Mouse (Mus musculus): ENCODE results near the gene Gstp1. TPM values are rescaled to one million over a fixed set of nuclear protein-coding genes. Genes with fewer than 3 reads are reported as not detected.
A peak's percentile ranks its signal among the peaks of the same experiment; 100 is the strongest.

The Gstp1 gene
- polyA plus RNA-seq, 1 experiment, result 173 TPM

DNA sequence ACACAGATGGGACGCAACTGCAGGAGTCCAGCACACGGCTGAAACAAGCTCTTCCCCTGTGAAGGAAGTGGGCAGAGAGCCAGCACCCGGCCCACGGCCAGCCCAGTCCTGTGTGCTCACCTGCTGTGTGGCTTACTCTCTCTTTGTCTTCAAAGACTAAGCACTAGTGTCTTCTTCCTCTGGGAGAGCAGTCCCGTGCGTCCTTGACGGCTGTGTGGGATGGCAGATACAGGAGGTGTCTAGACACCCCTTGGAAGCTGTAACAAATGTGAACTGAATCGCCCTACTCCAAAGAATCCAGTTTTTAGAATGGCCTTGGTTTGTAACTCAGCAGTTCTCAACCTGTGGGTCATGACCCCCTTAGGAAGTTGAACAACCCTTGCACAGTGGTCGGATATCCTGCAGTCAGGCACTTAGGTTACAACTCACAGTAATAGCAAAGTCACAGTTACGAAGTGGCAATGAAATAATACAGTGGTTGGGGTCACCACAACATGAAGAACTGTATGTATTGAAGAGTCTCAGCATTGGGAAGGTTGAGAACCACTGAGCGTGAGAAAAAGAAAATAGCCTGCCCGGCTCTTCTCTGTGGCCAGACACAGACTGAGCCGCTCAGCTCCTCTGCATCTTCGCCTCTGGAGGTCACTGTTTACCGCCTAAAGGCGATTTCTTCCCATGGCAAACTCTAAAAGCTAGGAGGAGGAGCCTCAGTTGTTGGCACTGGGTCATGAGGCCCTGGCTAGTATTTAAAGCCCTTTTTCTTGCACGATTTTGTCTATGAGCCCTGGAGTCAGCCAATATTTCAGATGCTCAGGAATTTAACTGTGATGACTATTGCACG is 18.8 kb downstream of the Gstp1 start:
- Histone ChIP-seq H3K36me3 (replicated peaks; ENCODE audit: low read length) (no peaks in the 10 kb centered on the region), H3K4me1 (peaks cover 43% of the 10 kb centered on the region), H3K27me3 (replicated peaks) (no peaks in the 10 kb centered on the region), H3K9me3 (no peaks in the 10 kb centered on the region), H3K4me3 (replicated peaks) (peak overlapping the region; percentile 38)
- TF ChIP-seq FLI1 (IDR thresholded peaks at IDR 0.05; ENCODE audit: low read length) (no peak), GATA1 (IDR thresholded peaks at IDR 0.05; ENCODE audit: borderline replicate concordance, low read length) (no peak)

DNA sequence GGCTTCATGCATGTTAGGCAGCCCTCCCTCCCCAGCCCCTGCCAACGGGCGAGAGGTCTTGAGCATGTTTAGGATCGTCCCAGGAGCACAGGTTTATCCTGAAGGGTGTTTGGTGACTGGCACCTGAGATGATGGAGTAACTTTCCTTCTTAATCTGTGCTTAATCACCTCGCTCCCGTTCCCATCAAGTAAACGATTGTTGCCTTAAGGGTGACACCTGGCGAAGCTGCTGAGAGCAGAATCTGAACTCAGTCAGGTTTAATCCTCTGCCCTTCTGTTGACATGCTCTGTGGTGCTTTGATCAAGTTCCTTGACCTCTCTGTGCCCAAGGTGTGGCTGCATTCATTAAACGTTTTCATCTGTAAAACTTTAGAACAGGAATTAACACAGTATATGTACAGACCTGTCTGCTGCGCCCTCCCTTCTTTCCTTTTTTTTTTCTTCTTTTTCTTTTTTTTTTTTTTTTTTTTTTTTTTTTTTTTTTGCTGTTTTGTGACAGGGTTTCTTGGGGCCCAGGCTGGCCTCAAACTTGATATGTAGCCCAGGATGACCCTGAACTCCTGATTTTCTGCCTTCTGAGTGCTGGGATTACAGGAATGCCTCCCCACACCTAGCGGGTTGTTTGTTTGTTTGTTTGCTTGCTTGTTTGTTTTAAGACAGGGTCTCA is 19.7 kb downstream of the Gstp1 start:
- H3K4me3 ChIP-seq (replicated peaks), result no peak overlapping the region
- peaks cover 50% of the 10 kb centered on the region for H3K4me1 ChIP-seq
- no peaks in the 10 kb centered on the region for H3K27me3 ChIP-seq (replicated peaks)
- H3K36me3 ChIP-seq (replicated peaks; ENCODE audit: low read length), result no peaks in the 10 kb centered on the region
- no peak for TF ChIP-seq FLI1 (IDR thresholded peaks at IDR 0.05; ENCODE audit: low read length)
- no peak for TF ChIP-seq GATA1 (IDR thresholded peaks at IDR 0.05; ENCODE audit: borderline replicate concordance, low read length)
- H3K9me3 ChIP-seq, result no peaks in the 10 kb centered on the region

DNA sequence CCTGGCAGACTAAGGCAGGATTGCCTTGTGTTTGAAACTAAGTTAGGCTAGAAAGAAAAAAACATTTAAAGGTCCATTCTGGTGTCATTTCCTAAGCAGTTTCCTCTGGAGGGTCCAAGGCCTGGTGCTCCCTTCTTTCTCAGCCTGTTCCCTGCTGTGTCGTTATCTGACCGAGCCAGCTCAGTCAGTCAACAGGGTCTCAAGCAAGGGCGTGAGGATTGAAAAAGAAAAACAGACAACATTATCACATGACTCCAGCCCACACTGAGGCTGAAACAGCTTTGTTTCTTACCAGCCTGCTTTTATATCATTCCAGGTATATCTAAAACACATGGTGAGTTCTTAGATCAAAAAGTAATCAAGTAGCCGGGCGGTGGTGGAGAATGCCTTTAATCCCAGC is 22.1 kb downstream of the Gstp1 start:
- TF ChIP-seq GATA1 (IDR thresholded peaks at IDR 0.05; ENCODE audit: borderline replicate concordance, low read length) (no peak), FLI1 (IDR thresholded peaks at IDR 0.05; ENCODE audit: low read length) (no peak)
- no peak overlapping the region for H3K4me3 ChIP-seq (replicated peaks)
- no peaks in the 10 kb centered on the region for H3K27me3 ChIP-seq (replicated peaks)
- H3K36me3 ChIP-seq (replicated peaks; ENCODE audit: low read length), result peaks cover 6% of the 10 kb centered on the region
- no peaks in the 10 kb centered on the region for H3K9me3 ChIP-seq
- peaks cover 67% of the 10 kb centered on the region for H3K4me1 ChIP-seq

DNA sequence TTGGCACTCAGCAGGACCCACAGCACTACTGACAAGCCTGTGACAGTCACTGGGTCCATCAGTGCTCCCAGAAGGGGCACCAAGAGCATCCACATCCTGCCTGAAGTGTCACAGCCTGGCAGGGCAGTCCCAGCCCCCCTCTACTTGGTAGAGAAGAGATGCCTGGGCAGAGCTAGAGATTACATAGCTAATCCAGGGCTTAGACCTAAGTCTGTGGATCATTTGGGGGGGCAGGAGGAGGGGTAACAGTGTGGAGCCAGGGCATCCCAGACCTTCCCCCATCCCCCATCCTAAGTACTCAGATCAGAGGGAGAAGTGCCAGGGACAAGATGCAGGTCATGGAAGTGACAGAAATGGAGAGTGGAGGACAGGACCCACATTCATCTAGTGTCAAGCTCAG is 23.0 kb downstream of the Gstp1 start:
- no peaks in the 10 kb centered on the region for H3K27me3 ChIP-seq (replicated peaks)
- H3K4me1 ChIP-seq, result peaks cover 64% of the 10 kb centered on the region
- peaks cover 15% of the 10 kb centered on the region for H3K36me3 ChIP-seq (replicated peaks; ENCODE audit: low read length)
- H3K9me3 ChIP-seq, result no peaks in the 10 kb centered on the region
- peak overlapping the region; percentile 44 for H3K4me3 ChIP-seq (replicated peaks)
- no peak for TF ChIP-seq GATA1 (IDR thresholded peaks at IDR 0.05; ENCODE audit: borderline replicate concordance, low read length)
- no peak for TF ChIP-seq FLI1 (IDR thresholded peaks at IDR 0.05; ENCODE audit: low read length)

DNA sequence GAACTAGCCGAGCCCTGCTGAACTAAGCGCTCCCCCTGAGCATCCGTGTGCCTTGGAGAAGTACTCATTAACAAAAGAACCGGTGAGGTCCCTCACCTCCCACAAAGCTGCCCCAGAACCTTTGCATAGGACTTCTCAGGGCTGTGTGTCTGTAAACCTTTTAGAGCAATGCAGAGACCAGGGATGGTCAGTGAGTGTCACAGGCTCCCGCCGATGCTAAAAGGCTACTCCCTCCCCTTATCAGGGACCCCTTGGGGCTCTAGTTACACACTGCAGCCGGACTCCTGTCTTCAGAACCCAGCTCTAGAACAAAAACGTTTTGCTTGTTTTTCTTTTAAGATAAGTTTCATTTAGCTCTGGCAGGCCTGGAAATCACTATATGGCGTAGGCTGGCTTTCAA is 24.7 kb downstream of the Gstp1 start:
- Histone ChIP-seq H3K27me3 (replicated peaks) (no peaks in the 10 kb centered on the region), H3K9me3 (no peaks in the 10 kb centered on the region), H3K4me1 (peaks cover 49% of the 10 kb centered on the region), H3K4me3 (replicated peaks) (peak overlapping the region; percentile 97), H3K36me3 (replicated peaks; ENCODE audit: low read length) (peaks cover 32% of the 10 kb centered on the region)
- TF ChIP-seq GATA1 (IDR thresholded peaks at IDR 0.05; ENCODE audit: borderline replicate concordance, low read length) (no peak), FLI1 (IDR thresholded peaks at IDR 0.05; ENCODE audit: low read length) (no peak)

DNA sequence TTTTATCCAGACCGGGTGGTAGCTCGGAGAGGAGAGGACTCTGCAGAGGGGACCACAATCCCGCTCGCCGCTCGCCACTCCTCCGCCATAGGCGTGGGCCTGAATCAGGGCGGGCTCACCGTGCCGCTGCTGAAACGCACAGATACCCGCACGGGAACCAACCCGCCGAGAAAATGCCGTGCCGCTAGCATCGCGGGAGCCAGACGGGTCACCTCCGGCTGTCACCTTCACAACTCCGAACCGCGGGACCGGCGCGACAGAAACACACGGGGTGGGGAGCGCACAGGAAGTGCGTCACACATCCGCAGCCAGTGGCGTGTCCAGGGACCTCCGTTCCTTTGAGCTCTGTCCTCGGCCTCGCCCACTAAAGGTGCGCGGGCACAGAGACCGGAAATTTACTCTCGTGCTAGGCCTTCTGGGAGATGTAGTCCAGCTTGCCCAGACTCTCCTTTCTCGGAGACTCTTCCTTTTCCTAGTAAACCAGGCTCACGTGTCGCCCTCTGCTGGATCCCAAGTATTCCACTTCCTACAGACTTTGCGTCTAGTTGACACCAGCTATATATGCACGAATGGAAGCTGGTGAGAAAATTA is 25.3 kb downstream of the Gstp1 start, which contains the start of gene Ndufv1:
Gene Ndufv1 (minus strand): TSS at position 375 of the 591 bp plus-strand sequence.
- peak within 1 kb of the TSS; percentile 97 for H3K4me3 ChIP-seq (replicated peaks)
- no peaks in the 10 kb centered on the region for H3K27me3 ChIP-seq (replicated peaks)
- peaks cover 49% of the 10 kb centered on the region for H3K4me1 ChIP-seq
- H3K9me3 ChIP-seq, result no peaks in the 10 kb centered on the region
- H3K36me3 ChIP-seq (replicated peaks; ENCODE audit: low read length), result peaks cover 37% of the 10 kb centered on the region
- TF ChIP-seq GATA1 (IDR thresholded peaks at IDR 0.05; ENCODE audit: borderline replicate concordance, low read length) (no peak), FLI1 (IDR thresholded peaks at IDR 0.05; ENCODE audit: low read length) (peak; percentile 78)

DNA sequence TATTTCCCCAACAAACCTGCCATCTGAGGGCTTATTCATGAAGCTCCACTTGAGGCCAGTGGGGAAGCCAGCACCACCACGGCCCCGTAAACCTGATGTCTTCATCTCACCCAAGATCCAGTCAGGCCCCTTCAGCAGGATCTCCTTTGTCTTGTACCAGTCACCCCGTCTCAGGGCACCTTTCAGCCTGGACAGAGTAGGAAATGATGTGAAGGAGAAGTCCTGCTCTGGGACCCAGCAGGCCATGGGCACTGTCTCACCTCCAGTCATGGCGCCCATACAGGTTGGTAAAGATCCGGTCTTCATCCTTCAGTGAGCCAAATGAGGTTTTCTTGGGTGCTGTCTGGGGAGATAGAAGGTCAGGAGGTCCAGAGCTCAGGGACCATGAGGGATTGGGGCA is 26.7 kb downstream of the Gstp1 start:
- no peak for TF ChIP-seq GATA1 (IDR thresholded peaks at IDR 0.05; ENCODE audit: borderline replicate concordance, low read length)
- no peak for TF ChIP-seq FLI1 (IDR thresholded peaks at IDR 0.05; ENCODE audit: low read length)
- H3K4me3 ChIP-seq (replicated peaks), result no peak overlapping the region
- H3K4me1 ChIP-seq, result peaks cover 46% of the 10 kb centered on the region
- peaks cover 52% of the 10 kb centered on the region for H3K36me3 ChIP-seq (replicated peaks; ENCODE audit: low read length)
- H3K9me3 ChIP-seq, result no peaks in the 10 kb centered on the region
- no peaks in the 10 kb centered on the region for H3K27me3 ChIP-seq (replicated peaks)

DNA sequence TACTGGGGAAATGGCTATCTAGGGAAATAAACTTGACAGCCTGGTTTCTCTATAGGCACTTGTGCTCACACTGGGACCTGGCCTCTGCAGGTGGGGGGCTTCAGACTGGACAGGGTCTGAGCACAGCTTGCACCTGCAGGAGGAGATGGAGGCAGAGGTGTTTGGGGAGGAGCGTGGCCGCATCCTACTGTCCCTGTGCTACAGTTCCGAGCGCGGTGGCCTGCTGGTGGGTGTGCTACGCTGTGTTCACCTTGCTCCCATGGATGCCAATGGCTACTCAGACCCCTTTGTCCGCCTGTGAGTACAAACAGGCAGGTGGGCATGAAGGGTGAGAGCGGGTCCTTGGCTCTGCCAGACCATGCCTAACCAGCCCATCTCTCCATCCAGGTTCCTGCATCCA is 31.8 kb downstream of the Gstp1 start:
- Histone ChIP-seq H3K4me3 (replicated peaks) (no peak overlapping the region), H3K4me1 (peaks cover 23% of the 10 kb centered on the region), H3K9me3 (no peaks in the 10 kb centered on the region), H3K27me3 (replicated peaks) (peaks cover 2% of the 10 kb centered on the region), H3K36me3 (replicated peaks; ENCODE audit: low read length) (peaks cover 80% of the 10 kb centered on the region)
- TF ChIP-seq FLI1 (IDR thresholded peaks at IDR 0.05; ENCODE audit: low read length), result no peak
- no peak for TF ChIP-seq GATA1 (IDR thresholded peaks at IDR 0.05; ENCODE audit: borderline replicate concordance, low read length)

DNA sequence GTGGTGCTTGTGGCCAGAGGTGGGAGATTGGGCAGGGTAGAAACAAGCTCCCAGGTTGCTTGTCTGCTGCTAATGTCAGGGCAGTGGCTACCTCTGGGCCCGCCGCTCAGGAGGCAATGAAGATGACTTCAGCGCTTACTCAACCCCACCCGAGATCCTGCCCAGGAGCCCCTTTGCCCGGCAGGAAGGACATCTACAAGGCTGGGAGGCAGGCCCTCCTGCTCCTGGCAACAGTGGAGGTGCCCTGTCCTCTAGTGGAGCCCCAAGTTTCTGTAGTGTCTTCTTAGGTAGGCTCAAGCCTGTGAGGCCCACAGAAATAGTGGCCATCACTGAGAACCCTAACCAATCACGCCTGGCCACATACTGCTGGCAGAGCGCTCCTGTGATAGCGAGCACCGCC is 32.7 kb downstream of the Gstp1 start:
- H3K36me3 ChIP-seq (replicated peaks; ENCODE audit: low read length), result peaks cover 71% of the 10 kb centered on the region
- no peak for TF ChIP-seq GATA1 (IDR thresholded peaks at IDR 0.05; ENCODE audit: borderline replicate concordance, low read length)
- no peak for TF ChIP-seq FLI1 (IDR thresholded peaks at IDR 0.05; ENCODE audit: low read length)
- peaks cover 26% of the 10 kb centered on the region for H3K4me1 ChIP-seq
- no peak overlapping the region for H3K4me3 ChIP-seq (replicated peaks)
- H3K27me3 ChIP-seq (replicated peaks), result peaks cover 2% of the 10 kb centered on the region
- H3K9me3 ChIP-seq, result no peaks in the 10 kb centered on the region

DNA sequence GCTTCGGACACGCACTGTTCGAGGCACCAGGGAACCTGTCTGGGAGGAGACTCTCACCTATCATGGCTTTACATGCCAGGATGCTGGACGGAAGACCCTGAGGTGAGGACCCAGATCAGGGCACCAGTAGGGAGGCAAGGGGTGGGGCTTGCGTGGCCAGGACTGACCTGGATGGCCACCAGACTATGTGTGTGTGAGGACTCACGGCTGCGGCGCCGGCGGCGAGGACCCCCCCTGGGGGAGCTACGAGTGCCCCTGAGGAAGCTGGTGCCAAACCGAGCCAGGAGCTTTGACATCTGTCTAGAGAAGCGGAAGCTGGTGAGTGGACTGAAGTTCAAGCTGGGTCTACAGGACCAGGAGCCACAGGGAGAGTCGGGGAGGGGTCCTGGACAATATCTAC is 33.5 kb downstream of the Gstp1 start:
- no peak overlapping the region for H3K4me3 ChIP-seq (replicated peaks)
- TF ChIP-seq FLI1 (IDR thresholded peaks at IDR 0.05; ENCODE audit: low read length), result no peak
- TF ChIP-seq GATA1 (IDR thresholded peaks at IDR 0.05; ENCODE audit: borderline replicate concordance, low read length), result no peak
- no peaks in the 10 kb centered on the region for H3K9me3 ChIP-seq
- peaks cover 32% of the 10 kb centered on the region for H3K4me1 ChIP-seq
- peaks cover 64% of the 10 kb centered on the region for H3K36me3 ChIP-seq (replicated peaks; ENCODE audit: low read length)
- H3K27me3 ChIP-seq (replicated peaks), result peaks cover 2% of the 10 kb centered on the region

Measured in megakaryocyte, embryonic 14.5 days (primary cell).